9 mouse cellular contexts compared by ENCODE assay signal in genomic region chr11:51638497-51638896, GRCm38 (mm10). TPM values are rescaled to one million over a fixed set of nuclear protein-coding genes. Genes with fewer than 3 reads are reported as not detected.
DNase-seq lines count a peak whose midpoint lies in the region; ATAC-seq and TF ChIP-seq lines count a peak whose summit lies in the region.
"Had no signal": no experiment of that assay in that cellular context is flagged by ENCODE, and none has a peak within 500 bp of the region (broad histone marks: within the 10 kb centered on the region; RNA-seq: fewer than 3 reads in every experiment).

No protein-coding gene starts in this region.

- 0 out of 2 replicates have a peak overlapping the region, but pooled peaks have one; percentile 28 for H3K27ac ChIP-seq in hindbrain, postnatal 0 days
- H3K27ac ChIP-seq in hindbrain, embryonic 12.5 days = no peak overlapping the region
- H3K27ac ChIP-seq in CH12.LX (ENCODE audit: insufficient read depth, low read depth) (peak overlapping the region; percentile 79; the same call in 1 of the 2 replicates), ES-E14 (ENCODE audit: insufficient read depth, low read depth, low read length, poor library complexity, severe bottlenecking) (peak overlapping the region; percentile 85)
- peak overlapping the region; percentile 73; the same call in 1 of the 2 replicates for H3K27ac ChIP-seq in limb, embryonic 13.5 days

- no peaks in the 10 kb centered on the region for H3K9me3 ChIP-seq in hindbrain, postnatal 0 days (ENCODE audit: low read length)
- H3K9me3 ChIP-seq in hindbrain, embryonic 12.5 days (replicated peaks) = no peaks in the 10 kb centered on the region
- H3K9me3 ChIP-seq in CH12.LX (replicated peaks; ENCODE audit: low read length) = no peaks in the 10 kb centered on the region
- H3K9me3 ChIP-seq in ES-E14 (ENCODE audit: control insufficient read depth, insufficient read depth, low read depth, low read length) = no peaks in the 10 kb centered on the region
- no peaks in the 10 kb centered on the region for H3K9me3 ChIP-seq in limb, embryonic 13.5 days

- no peaks in the 10 kb centered on the region for H3K27me3 ChIP-seq in hindbrain, postnatal 0 days (ENCODE audit: insufficient read depth, low read length)
- H3K27me3 ChIP-seq in hindbrain, embryonic 12.5 days = peaks cover 5% of the 10 kb centered on the region; the same call in 1 of the 2 replicates
- no peaks in the 10 kb centered on the region for H3K27me3 ChIP-seq in CH12.LX (replicated peaks)
- no peaks in the 10 kb centered on the region for H3K27me3 ChIP-seq in limb, embryonic 13.5 days

- dilution Hi-C loops in CH12.LX (cut with MboI; ENCODE audit: extremely low pct_ligation_motif_present, extremely low pct_unique_long_range_greater_than_20kb, low sequenced_read_pairs) = no loop called here

- TF ChIP-seq EP300 in CH12.LX (IDR thresholded peaks at IDR 0.05; ENCODE audit: low read length) = no peak

- no peak for DNase-seq in hindbrain, postnatal 0 days (ENCODE audit: low spot score)
- no peak for DNase-seq in CH12.LX (ENCODE audit: extremely low read depth)
- DNase-seq in ES-E14 (ENCODE audit: low read depth, low spot score) = no peak
- DNase-seq in left cerebral cortex, adult 18-20 months (ENCODE audit: low spot score in 2 of 2) = no peak
- no peak for DNase-seq in neural tube, embryonic 10.5 days (ENCODE audit: extremely low spot score, low spot score)
- DNase-seq: layer of hippocampus, postnatal 36 days had no signal

- peaks cover 12% of the 10 kb centered on the region for H3K4me1 ChIP-seq in hindbrain, postnatal 0 days (ENCODE audit: insufficient read depth, low read length)
- peaks cover 21% of the 10 kb centered on the region for H3K4me1 ChIP-seq in hindbrain, embryonic 12.5 days
- peaks cover 7 to 77% of the 10 kb centered on the region in 2 experiments for H3K4me1 ChIP-seq in CH12.LX (ENCODE audit: control insufficient read depth in 1 of 2, insufficient read depth in 2 of 2)
- H3K4me1 ChIP-seq in ES-E14 (ENCODE audit: control insufficient read depth in 2 of 2, insufficient read depth in 2 of 2, low read length in 2 of 2, poor library complexity in 1 of 2) = peaks cover 5 to 14% of the 10 kb centered on the region in 2 experiments; a peak in 3 of 4 replicates
- H3K4me1 ChIP-seq in limb, embryonic 13.5 days = peaks cover 31% of the 10 kb centered on the region

- no peak for TF ChIP-seq CTCF in hindbrain, postnatal 0 days (IDR thresholded peaks at IDR 0.05; ENCODE audit: low read depth)
- TF ChIP-seq CTCF in CH12.LX (conservative IDR thresholded peaks at IDR 0.05 in 1 of 2, IDR thresholded peaks at IDR 0.05 in 1 of 2; ENCODE audit: low read depth in 2 of 2, low read length in 2 of 2) = no peak

- WGBS in hindbrain, postnatal 0 days = 72% methylated on average over 5 of the region's 5 CpGs
- WGBS in hindbrain, embryonic 12.5 days = 67% methylated on average over 5 of the region's 5 CpGs
- 59% methylated on average over 5 of the region's 5 CpGs for WGBS in limb, embryonic 13.5 days

- in situ Hi-C loops in CH12.LX (cut with MboI; ENCODE audit: low pct_ligation_motif_present, low pct_unique_long_range_greater_than_20kb, low sequenced_read_pairs) (no loop called here), ES-E14 (cut with MboI; ENCODE audit: low sequenced_read_pairs in 2 of 2, unreplicated experiment in 2 of 2) (no loop called here)

- peaks cover 2% of the 10 kb centered on the region; the same call in 1 of the 2 replicates for H3K36me3 ChIP-seq in hindbrain, postnatal 0 days (ENCODE audit: insufficient read depth, low read length)
- no peaks in the 10 kb centered on the region for H3K36me3 ChIP-seq in hindbrain, embryonic 12.5 days
- peaks cover 6 to 42% of the 10 kb centered on the region in 2 experiments for H3K36me3 ChIP-seq in CH12.LX (replicated peaks in 1 of 2; ENCODE audit: control insufficient read depth in 1 of 2, insufficient read depth in 1 of 2, low read length in 1 of 2)
- peaks cover 12% of the 10 kb centered on the region for H3K36me3 ChIP-seq in ES-E14 (ENCODE audit: control insufficient read depth, insufficient read depth, low read length, poor library complexity, severe bottlenecking)
- peaks cover 15% of the 10 kb centered on the region for H3K36me3 ChIP-seq in limb, embryonic 13.5 days

- TF ChIP-seq POLR2A in CH12.LX (IDR thresholded peaks at IDR 0.05; ENCODE audit: low read depth, low read length) = no peak

- 0 out of 2 replicates have a peak overlapping the region, but pooled peaks have one; percentile 39 for H3K4me2 ChIP-seq in hindbrain, postnatal 0 days (ENCODE audit: low read depth, low read length)
- no peak overlapping the region for H3K4me2 ChIP-seq in hindbrain, embryonic 12.5 days (replicated peaks)
- H3K4me2 ChIP-seq in CH12.LX (ENCODE audit: insufficient read depth, low read depth, poor library complexity, severe bottlenecking) = peak overlapping the region; percentile 81
- peak overlapping the region; percentile 60 for H3K4me2 ChIP-seq in limb, embryonic 13.5 days (replicated peaks)

- no peak for TF ChIP-seq RAD21 in CH12.LX (IDR thresholded peaks at IDR 0.05; ENCODE audit: low read depth, low read length)

- peaks cover 9% of the 10 kb centered on the region; the same call in 1 of the 2 replicates for H3K79me2 ChIP-seq in CH12.LX (replicated peaks; ENCODE audit: control insufficient read depth, extremely low read depth, insufficient read depth, poor library complexity, severe bottlenecking)

- ATAC-seq in hindbrain, postnatal 0 days = no peak
- no peak for ATAC-seq in hindbrain, embryonic 12.5 days (ENCODE audit: low FRiP score)
- ATAC-seq in limb, embryonic 13.5 days (ENCODE audit: low FRiP score, low read depth) = no peak

- no peak overlapping the region for H3K9ac ChIP-seq in hindbrain, postnatal 0 days (replicated peaks; ENCODE audit: low read length)
- H3K9ac ChIP-seq in hindbrain, embryonic 12.5 days = no peak overlapping the region
- H3K9ac ChIP-seq in CH12.LX (ENCODE audit: insufficient read depth, low read depth) (peak overlapping the region; percentile 33), ES-E14 (ENCODE audit: insufficient read depth, low read depth, low read length, poor library complexity, severe bottlenecking) (no peak overlapping the region)
- H3K9ac ChIP-seq in limb, embryonic 13.5 days = 0 out of 2 replicates have a peak overlapping the region, but pooled peaks have one; percentile 35

- H3K4me3 ChIP-seq in hindbrain, postnatal 0 days (ENCODE audit: low read length) = no peak overlapping the region
- H3K4me3 ChIP-seq in hindbrain, embryonic 12.5 days = no peak overlapping the region
- H3K4me3 ChIP-seq in CH12.LX (replicated peaks in 1 of 3; ENCODE audit: low read depth in 2 of 3, low read length in 2 of 3, poor library complexity in 1 of 3) (peak overlapping the region in 1 of 3 experiments; percentile 42), ES-E14 (ENCODE audit: insufficient read depth in 1 of 2, low read depth in 1 of 2, low read length in 2 of 2, poor library complexity in 1 of 2, severe bottlenecking in 1 of 2) (peak overlapping the region in 1 of 2 experiments; percentile 37; a peak in 1 of 4 replicates)
- peak overlapping the region; percentile 27 for H3K4me3 ChIP-seq in limb, embryonic 13.5 days
- H3K4me3 ChIP-seq: myocyte had no signal

RNA-seq across cellular contexts. Expression of gene Rmnd5b, which starts 2.8 kb away (rescaled TPM):
- 81.3 and 99.9 TPM in 2 replicates for total RNA-seq in hindbrain, postnatal 0 days (2014; rRNA removed)
- polyA plus RNA-seq in hindbrain, postnatal 0 days (2015; fragmentation: Nextera tagmentation; extraction: Ambion mirVana) = 60.9 and 63.8 TPM in 2 replicates
- polyA plus RNA-seq in hindbrain, embryonic 12.5 days (2016; fragmentation: Nextera tagmentation; extraction: Ambion mirVana) = 50.9 and 53.9 TPM in 2 replicates
- 46.6 and 46.7 TPM in 2 replicates for total RNA-seq in CH12.LX (2012; rRNA removed)
- total RNA-seq in CH12.LX (2014; rRNA removed) = 39.0 and 41.1 TPM in 2 replicates
- polyA plus RNA-seq in CH12.LX (2012; ENCODE audit: insufficient read length, low read depth) = 59.5 and 60.2 TPM in 2 replicates
- 41.1 and 96.5 TPM in 2 replicates for total RNA-seq in ES-E14 (2012; rRNA removed)
- 51.8 and 56.1 TPM in 2 replicates for polyA plus RNA-seq in limb, embryonic 13.5 days (2015; fragmentation: Nextera tagmentation; extraction: Ambion mirVana)
- total RNA-seq in left cerebral cortex, adult 18-20 months (2021) = 10 to 100 TPM; 59.9 to 60.3 TPM

RNA-seq across cellular contexts. Expression of gene N4bp3, which starts 12.1 kb away (rescaled TPM):
- total RNA-seq in hindbrain, postnatal 0 days (2014; rRNA removed) = 48.0 and 55.6 TPM in 2 replicates
- polyA plus RNA-seq in hindbrain, postnatal 0 days (2015; fragmentation: Nextera tagmentation; extraction: Ambion mirVana) = 29.0 and 30.3 TPM in 2 replicates
- polyA plus RNA-seq in hindbrain, embryonic 12.5 days (2016; fragmentation: Nextera tagmentation; extraction: Ambion mirVana) = 12.4 and 14.9 TPM in 2 replicates
- total RNA-seq in CH12.LX (2012; rRNA removed) (19.7 and 21.2 TPM in 2 replicates), CH12.LX (2014; rRNA removed) (17.8 and 19.1 TPM in 2 replicates), ES-E14 (2012; rRNA removed) (23.7 and 43.8 TPM in 2 replicates)
- polyA plus RNA-seq in CH12.LX (2012; ENCODE audit: insufficient read length, low read depth) = 22.1 and 25.4 TPM in 2 replicates
- polyA plus RNA-seq in limb, embryonic 13.5 days (2015; fragmentation: Nextera tagmentation; extraction: Ambion mirVana) = 31.1 and 32.4 TPM in 2 replicates
- 10 to 100 TPM; 15.2 to 19.0 TPM for total RNA-seq in left cerebral cortex, adult 18-20 months (2021)

RNA-seq across cellular contexts. Expression of gene D930048N14Rik, which starts 12.3 kb away (rescaled TPM):
- 0.75 and 2.3 TPM in 2 replicates for total RNA-seq in hindbrain, postnatal 0 days (2014; rRNA removed)
- 1.1 and 1.4 TPM in 2 replicates for polyA plus RNA-seq in hindbrain, postnatal 0 days (2015; fragmentation: Nextera tagmentation; extraction: Ambion mirVana)
- 0.87 and 0.98 TPM in 2 replicates for polyA plus RNA-seq in hindbrain, embryonic 12.5 days (2016; fragmentation: Nextera tagmentation; extraction: Ambion mirVana)
- total RNA-seq in CH12.LX (2012; rRNA removed) (1.3 and 1.5 TPM in 2 replicates), CH12.LX (2014; rRNA removed) (0.32 and 0.38 TPM in 2 replicates), ES-E14 (2012; rRNA removed) (4.1 and 12.2 TPM in 2 replicates)
- polyA plus RNA-seq in CH12.LX (2012; ENCODE audit: insufficient read length, low read depth) = 0.78 and 0.81 TPM in 2 replicates
- polyA plus RNA-seq in limb, embryonic 13.5 days (2015; fragmentation: Nextera tagmentation; extraction: Ambion mirVana) = 3.1 and 3.5 TPM in 2 replicates
- 1 to 10 TPM; 2.1 to 2.2 TPM for total RNA-seq in left cerebral cortex, adult 18-20 months (2021)

RNA-seq across cellular contexts. Expression of gene Nhp2, which starts 19.0 kb away (rescaled TPM):
- 43.9 and 60.8 TPM in 2 replicates for total RNA-seq in hindbrain, postnatal 0 days (2014; rRNA removed)
- polyA plus RNA-seq in hindbrain, postnatal 0 days (2015; fragmentation: Nextera tagmentation; extraction: Ambion mirVana) = 105 and 109 TPM in 2 replicates
- polyA plus RNA-seq in hindbrain, embryonic 12.5 days (2016; fragmentation: Nextera tagmentation; extraction: Ambion mirVana) = 101 and 103 TPM in 2 replicates
- 489 and 641 TPM in 2 replicates for total RNA-seq in CH12.LX (2012; rRNA removed)
- 649 and 722 TPM in 2 replicates for total RNA-seq in CH12.LX (2014; rRNA removed)
- 847 and 914 TPM in 2 replicates for polyA plus RNA-seq in CH12.LX (2012; ENCODE audit: insufficient read length, low read depth)
- 452 and 461 TPM in 2 replicates for total RNA-seq in ES-E14 (2012; rRNA removed)
- polyA plus RNA-seq in limb, embryonic 13.5 days (2015; fragmentation: Nextera tagmentation; extraction: Ambion mirVana) = 129 and 141 TPM in 2 replicates
- total RNA-seq in left cerebral cortex, adult 18-20 months (2021) = 10 to 100 TPM; 44.8 to 48.4 TPM

RNA-seq across cellular contexts. Expression of gene Hnrnpab, which starts 31.9 kb away (rescaled TPM):
- total RNA-seq in hindbrain, postnatal 0 days (2014; rRNA removed) = 212 and 258 TPM in 2 replicates
- 229 and 231 TPM in 2 replicates for polyA plus RNA-seq in hindbrain, postnatal 0 days (2015; fragmentation: Nextera tagmentation; extraction: Ambion mirVana)
- 723 and 728 TPM in 2 replicates for polyA plus RNA-seq in hindbrain, embryonic 12.5 days (2016; fragmentation: Nextera tagmentation; extraction: Ambion mirVana)
- 893 and 1,222 TPM in 2 replicates for total RNA-seq in CH12.LX (2012; rRNA removed)
- 1,100 and 1,160 TPM in 2 replicates for total RNA-seq in CH12.LX (2014; rRNA removed)
- polyA plus RNA-seq in CH12.LX (2012; ENCODE audit: insufficient read length, low read depth) = 2,181 and 2,430 TPM in 2 replicates
- 334 and 505 TPM in 2 replicates for total RNA-seq in ES-E14 (2012; rRNA removed)
- 415 TPM in 2 replicates for polyA plus RNA-seq in limb, embryonic 13.5 days (2015; fragmentation: Nextera tagmentation; extraction: Ambion mirVana)
- 100 to 1,000 TPM; 132 TPM for total RNA-seq in left cerebral cortex, adult 18-20 months (2021)

Comparison
In these comparisons a context has a peak if more than half of its experiments do, and no peak if none do; other contexts are left out.
1. H3K9ac ChIP-seq: peak in CH12.LX (single experiment) and limb, embryonic 13.5 days (single experiment); none in hindbrain, postnatal 0 days (single experiment), hindbrain, embryonic 12.5 days (single experiment) and ES-E14 (single experiment).